Mouse (Mus musculus) liver, embryonic 14.5 days (tissue): ENCODE measurements around the gene Ahcyl2. TPM values are rescaled to one million over a fixed set of nuclear protein-coding genes. Genes with fewer than 3 reads are reported as not detected.

ENCODE experiments used
- ATAC-seq: fragments of 200-750 bp; cut with Nextera tagmentation; 2 replicates; pipeline ENCODE4 v1.8.0; 2017; ENCODE audit warnings: moderate number of reproducible peaks, mild to moderate bottlenecking, moderate library complexity; ENCODE audit not compliant: insufficient read depth
- DNase-seq, 3 experiments: peaks; one replicate each; pipeline ENCODE4 v3.0.0-alpha.2; 2012 to 2013; ENCODE audit warnings: low read depth in 3 of 3, low spot score in 3 of 3
- H3K27ac ChIP-seq: fragments of 300-500 bp; sonication (generic); 2 replicates; pipeline ENCODE4 v1.5.1; 2014; ENCODE audit warnings: moderate library complexity, mild to moderate bottlenecking, control low read depth, inconsistent platforms
- H3K27me3 ChIP-seq: fragments of 300-500 bp; sonication (generic); 2 replicates; pipeline ENCODE4 v1.6.1; 2014; ENCODE audit warnings: mild to moderate bottlenecking, low read length, moderate library complexity; ENCODE audit not compliant: control insufficient read depth, insufficient read depth
- H3K36me3 ChIP-seq: fragments of 300-500 bp; sonication (generic); replicated peaks from 2 replicates; pipeline ENCODE4 v1.6.1; 2014; ENCODE audit warnings: low read depth; ENCODE audit not compliant: control insufficient read depth, insufficient read depth
- H3K4me1 ChIP-seq, 2 experiments: fragments of 200-500 bp in 1 of 2; fragments of 300-500 bp in 1 of 2; sonication (generic) in 1 of 2; replicated peaks; 2 replicates each; pipeline ENCODE4 v1.6.1; 2012 to 2014; ENCODE audit warnings: antibody characterized with exemption in 1 of 2, inconsistent platforms in 1 of 2, low read length in 1 of 2; ENCODE audit not compliant: control insufficient read depth in 2 of 2, insufficient read depth in 2 of 2
- H3K4me2 ChIP-seq: fragments of 300-500 bp; sonication (generic); 2 replicates; pipeline ENCODE4 v1.6.1; 2014; ENCODE audit warnings: low read depth, mild to moderate bottlenecking, control low read depth, moderate library complexity
- H3K4me3 ChIP-seq, 2 experiments: fragments of 200-500 bp in 1 of 2; fragments of 300-500 bp in 1 of 2; sonication (generic) in 1 of 2; 2 replicates each; pipeline ENCODE4 v1.5.1; 2012 to 2014; ENCODE audit warnings: low read depth in 2 of 2, low read length in 2 of 2, mild to moderate bottlenecking in 2 of 2, control low read depth in 1 of 2, inconsistent platforms in 1 of 2, moderate library complexity in 1 of 2; ENCODE audit not compliant: insufficient read depth in 1 of 2
- H3K9ac ChIP-seq: fragments of 300-500 bp; sonication (generic); replicated peaks from 2 replicates; pipeline ENCODE4 v1.6.1; 2014; ENCODE audit warnings: mild to moderate bottlenecking, control low read depth, moderate library complexity
- H3K9me3 ChIP-seq: fragments of 300-500 bp; sonication (generic); 2 replicates; pipeline ENCODE4 v1.6.1; 2016; ENCODE audit warnings: low read length, mixed read lengths; ENCODE audit not compliant: control insufficient read depth
- CTCF ChIP-seq: IDR thresholded peaks from 2 replicates; pipeline ENCODE4 v1.5.1; 2016; ENCODE audit warnings: antibody characterized with exemption, low read depth, control low read depth
- EP300 ChIP-seq: IDR thresholded peaks from 2 replicates; pipeline ENCODE4 v1.6.1; 2016; ENCODE audit warnings: antibody characterized with exemption, low read depth
- WGBS: fragments of 180-500 bp; shearing (Covaris S2); extraction: QIAGEN DNeasy Blood & Tissue Kit; methylation state at CpG from one replicate; pipeline ENCODE4 v1.1.7; 2014; ENCODE audit not compliant: insufficient replicate concordance; 5-methylcytosine and 5-hydroxymethylcytosine counted together
- polyA plus RNA-seq, 2 experiments: library from polyadenylated mRNA; depleted of rRNA in 1 of 2; stranded (reverse) in 1 of 2; unstranded in 1 of 2; fragments of >200 nt; fragmentation: Nextera tagmentation in 1 of 2; extraction: Ambion mirVana in 1 of 2; gene quantifications; 2 replicates each; pipeline versions ENCODE4 v1.2.1 to v1.2.3; 2012 to 2014

Gene Ahcyl2
- polyA plus RNA-seq, 2 experiments = 3.2 to 4.2 TPM

GRCm38 (mm10) chr6:29729491-29729890 lies 38.3 kb upstream of the Ahcyl2 start:
- Histone ChIP-seq H3K27me3 (peaks cover 7% of the 10 kb centered on the region), H3K4me1 (no peaks in the 10 kb centered on the region), H3K9ac (no peak overlapping the region), H3K36me3 (no peaks in the 10 kb centered on the region), H3K4me3 (no peak overlapping the region), H3K4me2 (no peak overlapping the region), H3K27ac (no peak overlapping the region), H3K9me3 (no peaks in the 10 kb centered on the region)
- TF ChIP-seq CTCF (no peak), EP300 (no peak)
- WGBS = 62% methylated on average over 1 of the region's 1 CpGs
- DNase-seq = no peak
- no peak for ATAC-seq

GRCm38 (mm10) chr6:29735336-29735688 lies 32.5 kb upstream of the Ahcyl2 start, which contains the start of gene Smo:
Smo (plus strand) TSS chr6:29735503.
- Histone ChIP-seq H3K4me2 (peak within 1 kb of the TSS; percentile 80), H3K27me3 (peaks cover 32% of the 10 kb centered on the region), H3K4me1 (peaks cover 5% of the 10 kb centered on the region in 2 experiments), H3K27ac (no peak within 1 kb of the TSS), H3K36me3 (no peaks in the 10 kb centered on the region), H3K4me3 (peak within 1 kb of the TSS; percentile 51 to 68), H3K9me3 (no peaks in the 10 kb centered on the region), H3K9ac (peak within 1 kb of the TSS; percentile 61)
- DNase-seq (peak in 2 of 3 experiments; percentile 29 to 34), ATAC-seq (peak; percentile 76)
- WGBS = 0% methylated on average over 29 of the region's 30 CpGs
- TF ChIP-seq EP300 = no peak
- no peak for TF ChIP-seq CTCF

DNA sequence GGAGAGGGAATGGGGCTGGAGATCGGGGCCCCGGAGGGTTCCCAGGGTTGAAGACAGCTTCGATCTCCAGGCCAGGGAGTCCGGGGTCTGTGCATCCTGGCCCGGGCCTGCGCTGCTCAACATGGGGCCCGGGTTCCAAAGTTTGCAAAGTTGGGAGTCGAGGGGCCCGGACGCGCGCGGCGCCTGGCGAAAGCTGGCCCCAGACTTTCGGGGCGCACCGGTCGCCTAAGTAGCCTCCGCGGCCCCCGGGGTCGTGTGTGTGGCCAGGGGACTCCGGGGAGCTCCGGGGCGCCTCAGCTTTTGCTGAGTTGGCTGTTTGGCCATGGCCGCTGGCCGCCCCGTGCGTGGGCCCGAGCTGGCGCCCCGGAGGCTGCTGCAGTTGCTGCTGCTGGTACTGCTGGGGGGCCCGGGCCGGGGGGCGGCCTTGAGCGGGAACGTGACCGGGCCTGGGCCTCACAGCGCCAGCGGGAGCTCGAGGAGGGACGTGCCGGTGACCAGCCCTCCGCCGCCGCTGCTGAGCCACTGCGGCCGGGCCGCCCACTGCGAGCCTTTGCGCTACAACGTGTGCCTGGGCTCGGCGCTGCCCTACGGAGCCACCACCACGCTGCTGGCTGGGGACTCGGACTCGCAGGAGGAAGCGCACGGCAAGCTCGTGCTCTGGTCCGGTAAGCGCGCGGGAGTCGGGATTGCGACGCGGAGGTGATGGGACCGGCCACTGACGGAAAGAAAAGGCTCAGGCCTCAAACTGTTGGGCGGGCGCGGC lies 31.9 kb upstream of the Ahcyl2 start:
- H3K27me3 ChIP-seq = peaks cover 32% of the 10 kb centered on the region
- H3K4me1 ChIP-seq = peaks cover 5% of the 10 kb centered on the region in 2 experiments
- H3K36me3 ChIP-seq = no peaks in the 10 kb centered on the region
- peak overlapping the region; percentile 51 to 68 for H3K4me3 ChIP-seq
- H3K27ac ChIP-seq = no peak overlapping the region
- ATAC-seq (peak; percentile 60), DNase-seq (no peak)
- TF ChIP-seq CTCF (no peak), EP300 (no peak)
- no peaks in the 10 kb centered on the region for H3K9me3 ChIP-seq
- peak overlapping the region; percentile 61 for H3K9ac ChIP-seq
- H3K4me2 ChIP-seq = peak overlapping the region; percentile 80
- WGBS = under 1% methylated on average over 75 of the region's 75 CpGs

DNA sequence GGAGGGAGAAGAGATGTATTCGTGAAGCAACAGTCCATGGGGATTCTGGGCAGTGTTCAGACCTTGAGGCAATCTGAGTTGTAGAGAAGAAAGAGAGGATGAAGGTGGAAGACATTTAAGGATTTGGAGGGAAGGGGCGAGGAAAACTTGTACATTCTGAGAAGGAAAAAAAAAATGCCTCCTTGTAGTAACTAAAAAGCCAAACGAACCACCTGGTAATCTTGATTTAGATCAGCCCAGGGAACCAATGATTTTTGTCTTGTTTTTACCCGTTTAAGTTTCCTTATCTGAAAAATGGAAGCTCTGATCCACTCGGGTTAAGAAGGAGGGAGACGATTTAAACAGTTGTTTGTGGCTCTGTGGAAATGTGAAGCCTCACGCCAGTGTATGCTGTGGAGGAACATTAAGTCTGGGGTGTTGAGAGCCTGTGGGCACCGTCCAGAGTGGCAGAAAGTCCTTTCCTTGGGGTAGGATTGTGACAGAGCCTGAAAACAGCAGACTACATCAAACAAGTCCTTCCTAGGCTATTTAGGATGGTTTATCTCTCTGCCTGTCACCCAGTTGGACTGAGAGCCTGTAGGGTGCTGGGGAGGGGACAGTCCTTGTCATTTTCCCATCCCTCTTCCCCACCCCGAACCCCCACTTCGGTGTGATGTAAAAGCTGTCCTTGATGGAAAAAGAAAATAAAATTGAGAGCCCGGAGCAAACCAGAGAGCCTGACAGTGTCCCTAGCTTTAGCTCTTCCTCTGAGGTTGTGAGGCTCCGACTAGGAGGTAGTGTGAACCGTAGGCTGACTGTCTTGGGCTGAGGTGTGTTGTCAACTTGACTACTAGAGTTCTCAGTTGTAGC lies 31.0 kb upstream of the Ahcyl2 start:
- no peak for DNase-seq
- H3K9ac ChIP-seq = peak overlapping the region; percentile 61; the same call in 1 of the 2 replicates
- H3K27me3 ChIP-seq = peaks cover 32% of the 10 kb centered on the region
- H3K9me3 ChIP-seq = no peaks in the 10 kb centered on the region
- H3K4me2 ChIP-seq = peak overlapping the region; percentile 80
- no peaks in the 10 kb centered on the region for H3K36me3 ChIP-seq
- H3K4me1 ChIP-seq = peaks cover 5% of the 10 kb centered on the region in 2 experiments
- WGBS = 18% methylated on average over 13 of the region's 13 CpGs
- TF ChIP-seq EP300 (no peak), CTCF (no peak)
- peak overlapping the region; percentile 51 to 68 for H3K4me3 ChIP-seq
- ATAC-seq = no peak
- H3K27ac ChIP-seq = no peak overlapping the region
